Mouse (Mus musculus): ENCODE measurements around the gene Ano3. TPM values are rescaled to one million over a fixed set of nuclear protein-coding genes. Genes with fewer than 3 reads are reported as not detected.
"Not testable (repeated sequence)": the region's sequence is repeated elsewhere in the genome, so short reads cannot be mapped to it uniquely, and the experiment has no call there.

Gene Ano3
- polyA plus RNA-seq (2012; rRNA removed) (under 0.01 and 0.06 TPM in 2 replicates), polyA plus RNA-seq (2014; fragmentation: Nextera tagmentation; extraction: Ambion mirVana) (not detected in 2 replicates)

DNA sequence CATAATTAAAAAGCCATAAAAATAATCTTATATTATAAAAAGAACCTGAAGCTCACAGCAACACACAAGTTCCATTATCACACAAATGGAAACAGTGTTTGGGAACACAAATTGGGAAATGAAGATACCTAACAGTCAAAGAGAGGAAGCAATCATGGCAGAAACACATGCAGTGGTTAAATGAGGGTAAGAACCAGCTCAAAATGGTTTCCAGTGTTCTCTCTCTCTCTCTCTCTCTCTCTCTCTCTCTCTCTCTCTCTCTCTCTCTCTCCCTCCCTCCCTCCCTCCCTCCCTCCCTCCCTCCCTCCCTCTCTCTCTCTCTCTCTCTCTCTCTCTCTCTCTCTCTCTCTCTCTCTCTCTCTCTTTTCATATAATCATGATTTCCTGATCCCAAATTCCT is at the start of gene Ano3:
Gene Ano3 (minus strand): TSS at position 101 of the 400 bp plus-strand sequence.
- 0 out of 4 replicates have a peak within 1 kb of the TSS, but pooled peaks of 1 of the 2 experiments have one; percentile 13 for H3K4me3 ChIP-seq (ENCODE audit: insufficient read depth in 1 of 2, low read depth in 2 of 2, low read length in 2 of 2)
- not testable (repeated sequence) for H3K4me2 ChIP-seq (ENCODE audit: low read depth); H3K9me3 ChIP-seq (ENCODE audit: control insufficient read depth, low read length); H3K36me3 ChIP-seq (replicated peaks; ENCODE audit: control insufficient read depth, insufficient read depth, low read depth); DNase-seq (ENCODE audit: low read depth in 3 of 3, low spot score in 3 of 3); H3K4me1 ChIP-seq (replicated peaks; ENCODE audit: control insufficient read depth in 2 of 2, insufficient read depth in 2 of 2, low read length in 1 of 2); H3K27me3 ChIP-seq (ENCODE audit: control insufficient read depth, insufficient read depth, low read length); H3K9ac ChIP-seq (replicated peaks); H3K27ac ChIP-seq; ATAC-seq (ENCODE audit: insufficient read depth)

DNA sequence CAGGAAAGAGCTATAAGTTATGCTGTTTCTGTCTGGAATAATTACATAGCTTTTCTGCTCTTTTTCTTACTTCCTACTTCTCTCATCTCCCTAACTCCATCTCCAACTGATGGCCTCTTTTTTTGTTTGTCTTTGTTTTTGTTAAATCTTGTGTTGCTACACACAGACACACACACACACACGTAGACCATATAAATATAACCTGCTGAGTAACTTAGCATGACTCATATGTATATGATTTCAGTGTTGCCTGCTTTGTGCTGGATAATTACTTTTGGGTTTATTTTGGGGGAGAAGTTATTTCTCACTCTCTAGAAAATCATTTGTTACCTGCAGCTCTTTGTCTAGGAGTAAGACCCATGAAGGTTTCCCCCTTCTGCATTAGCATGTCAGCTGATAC is 39.3 kb upstream of the Ano3 start:
- no peaks in the 10 kb centered on the region for H3K36me3 ChIP-seq (replicated peaks; ENCODE audit: control insufficient read depth, insufficient read depth, low read depth)
- H3K4me2 ChIP-seq (ENCODE audit: low read depth): no peak overlapping the region
- no peak for DNase-seq (ENCODE audit: low read depth in 3 of 3, low spot score in 3 of 3)
- no peaks in the 10 kb centered on the region for H3K9me3 ChIP-seq (ENCODE audit: control insufficient read depth, low read length)
- ATAC-seq (ENCODE audit: insufficient read depth): no peak
- H3K27me3 ChIP-seq (ENCODE audit: control insufficient read depth, insufficient read depth, low read length): no peaks in the 10 kb centered on the region
- H3K27ac ChIP-seq: no peak overlapping the region
- no peaks in the 10 kb centered on the region for H3K4me1 ChIP-seq (replicated peaks; ENCODE audit: control insufficient read depth in 2 of 2, insufficient read depth in 2 of 2, low read length in 1 of 2)
- H3K9ac ChIP-seq (replicated peaks): no peak overlapping the region
- TF ChIP-seq CTCF (IDR thresholded peaks at IDR 0.05; ENCODE audit: low read depth) (no peak), EP300 (IDR thresholded peaks at IDR 0.05; ENCODE audit: low read depth) (no peak)
- H3K4me3 ChIP-seq (ENCODE audit: insufficient read depth in 1 of 2, low read depth in 2 of 2, low read length in 2 of 2): no peak overlapping the region
- 50% methylated on average over 1 of the region's 1 CpGs for WGBS (ENCODE audit: insufficient replicate concordance)

DNA sequence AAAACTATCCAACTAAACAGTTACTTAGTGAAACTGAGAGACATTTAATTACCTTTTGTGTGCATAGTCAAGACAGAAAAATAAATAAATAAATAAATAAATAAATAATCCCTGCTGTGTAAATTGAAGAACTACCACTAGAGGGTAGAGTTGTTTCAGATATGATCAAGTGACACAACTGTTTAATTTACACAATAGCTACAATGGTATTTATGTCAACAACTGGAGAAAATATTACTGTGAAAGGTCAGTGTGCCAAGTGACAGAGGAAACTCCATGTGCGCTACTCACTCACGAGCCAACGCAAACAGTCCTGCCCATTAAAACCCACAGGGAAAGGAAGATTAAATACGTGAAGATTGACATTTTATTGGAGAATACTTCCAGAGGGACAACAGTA is 38.8 kb upstream of the Ano3 start:
- no peaks in the 10 kb centered on the region for H3K4me1 ChIP-seq (replicated peaks; ENCODE audit: control insufficient read depth in 2 of 2, insufficient read depth in 2 of 2, low read length in 1 of 2)
- no peaks in the 10 kb centered on the region for H3K36me3 ChIP-seq (replicated peaks; ENCODE audit: control insufficient read depth, insufficient read depth, low read depth)
- WGBS (ENCODE audit: insufficient replicate concordance): 64% methylated on average over 4 of the region's 4 CpGs
- H3K4me2 ChIP-seq (ENCODE audit: low read depth): no peak overlapping the region
- H3K27me3 ChIP-seq (ENCODE audit: control insufficient read depth, insufficient read depth, low read length): no peaks in the 10 kb centered on the region
- no peak overlapping the region for H3K4me3 ChIP-seq (ENCODE audit: insufficient read depth in 1 of 2, low read depth in 2 of 2, low read length in 2 of 2)
- no peaks in the 10 kb centered on the region for H3K9me3 ChIP-seq (ENCODE audit: control insufficient read depth, low read length)
- TF ChIP-seq EP300 (IDR thresholded peaks at IDR 0.05; ENCODE audit: low read depth) (no peak), CTCF (IDR thresholded peaks at IDR 0.05; ENCODE audit: low read depth) (no peak)
- DNase-seq (ENCODE audit: low read depth in 3 of 3, low spot score in 3 of 3) (no peak), ATAC-seq (ENCODE audit: insufficient read depth) (no peak)
- no peak overlapping the region for H3K27ac ChIP-seq
- H3K9ac ChIP-seq (replicated peaks): no peak overlapping the region

DNA sequence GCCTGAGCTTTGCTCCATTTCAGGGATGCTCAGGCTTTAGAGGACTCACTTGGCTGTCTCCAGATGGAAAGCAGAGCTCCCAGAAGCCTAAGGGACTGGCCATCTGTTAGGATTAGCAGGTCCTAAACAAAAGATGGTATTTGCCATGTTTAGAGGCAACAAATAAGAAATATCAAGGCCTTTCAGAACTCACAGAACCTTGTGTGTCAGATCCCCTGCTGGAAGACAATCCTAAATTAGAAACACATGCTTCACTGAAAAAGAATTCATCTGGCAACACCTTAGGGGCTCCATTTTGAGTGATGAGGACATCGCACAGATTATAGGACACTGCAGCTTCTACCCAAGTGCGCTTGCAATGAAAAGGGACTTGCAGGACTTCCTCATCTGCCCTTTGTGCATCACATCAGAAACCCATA is 35.1 kb upstream of the Ano3 start:
- DNase-seq (ENCODE audit: low read depth in 3 of 3, low spot score in 3 of 3): no peak
- TF ChIP-seq CTCF (IDR thresholded peaks at IDR 0.05; ENCODE audit: low read depth): no peak
- H3K4me1 ChIP-seq (replicated peaks; ENCODE audit: control insufficient read depth in 2 of 2, insufficient read depth in 2 of 2, low read length in 1 of 2): no peaks in the 10 kb centered on the region
- no peak for ATAC-seq (ENCODE audit: insufficient read depth)
- no peak overlapping the region for H3K4me2 ChIP-seq (ENCODE audit: low read depth)
- 80% methylated on average over 2 of the region's 2 CpGs for WGBS (ENCODE audit: insufficient replicate concordance)
- H3K27ac ChIP-seq: no peak overlapping the region
- H3K9ac ChIP-seq (replicated peaks): no peak overlapping the region
- H3K4me3 ChIP-seq (ENCODE audit: insufficient read depth in 1 of 2, low read depth in 2 of 2, low read length in 2 of 2): no peak overlapping the region
- H3K36me3 ChIP-seq (replicated peaks; ENCODE audit: control insufficient read depth, insufficient read depth, low read depth): no peaks in the 10 kb centered on the region
- H3K27me3 ChIP-seq (ENCODE audit: control insufficient read depth, insufficient read depth, low read length): no peaks in the 10 kb centered on the region
- no peaks in the 10 kb centered on the region for H3K9me3 ChIP-seq (ENCODE audit: control insufficient read depth, low read length)

DNA sequence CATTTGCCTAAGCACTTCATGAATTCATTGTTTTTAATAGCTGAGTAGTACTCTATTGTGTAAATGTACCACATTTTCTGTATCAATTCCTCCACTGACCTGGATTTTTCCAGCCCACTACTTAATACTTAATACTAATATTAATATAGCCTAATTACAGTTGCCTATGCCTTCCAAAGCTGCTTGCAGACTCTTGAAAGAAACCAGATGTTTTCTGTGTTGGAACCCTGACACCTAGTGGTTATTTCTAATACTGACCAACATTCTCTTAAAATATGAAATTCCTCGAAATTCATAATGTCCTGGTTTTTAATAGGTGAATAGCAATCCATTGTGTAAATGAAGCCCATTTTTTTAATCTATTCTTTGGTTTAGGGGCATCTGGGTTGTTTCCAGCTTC is 31.0 kb upstream of the Ano3 start:
- Histone ChIP-seq H3K4me1 (replicated peaks; ENCODE audit: control insufficient read depth in 2 of 2, insufficient read depth in 2 of 2, low read length in 1 of 2) (no peaks in the 10 kb centered on the region), H3K36me3 (replicated peaks; ENCODE audit: control insufficient read depth, insufficient read depth, low read depth) (no peaks in the 10 kb centered on the region), H3K27ac (no peak overlapping the region), H3K27me3 (ENCODE audit: control insufficient read depth, insufficient read depth, low read length) (no peaks in the 10 kb centered on the region), H3K9me3 (ENCODE audit: control insufficient read depth, low read length) (no peaks in the 10 kb centered on the region), H3K4me3 (ENCODE audit: insufficient read depth in 1 of 2, low read depth in 2 of 2, low read length in 2 of 2) (no peak overlapping the region), H3K9ac (replicated peaks) (no peak overlapping the region), H3K4me2 (ENCODE audit: low read depth) (no peak overlapping the region)
- DNase-seq (ENCODE audit: low read depth in 3 of 3, low spot score in 3 of 3): no peak
- TF ChIP-seq CTCF (IDR thresholded peaks at IDR 0.05; ENCODE audit: low read depth) (peak; percentile 10; the same call in 1 of the 2 replicates), EP300 (IDR thresholded peaks at IDR 0.05; ENCODE audit: low read depth) (no peak)
- ATAC-seq (ENCODE audit: insufficient read depth): no peak
- 17% methylated on average over 1 of the region's 1 CpGs for WGBS (ENCODE audit: insufficient replicate concordance)
